Mouse (Mus musculus) Muller cell, postnatal 12 days (primary cell): Measurements from ENCODE around the gene Ccdc162.
"Not testable (repeated sequence)": the region's sequence is repeated elsewhere in the genome, so short reads cannot be mapped to it uniquely, and the experiment has no call there.

Source experiments
- DNase-seq: peaks from one replicate; pipeline ENCODE4 v3.0.0-alpha.2; 2015; ENCODE audit errors: inconsistent ontology term

Ccdc162 gene

GRCm38 (mm10) chr10:41697040-41697439 lies 19.4 kb downstream of the Ccdc162 start:
- no peak for DNase-seq

GRCm38 (mm10) chr10:41690978-41691377 lies 25.5 kb downstream of the Ccdc162 start:
- DNase-seq: no peak

GRCm38 (mm10) chr10:41689941-41690887 lies 26.2 kb downstream of the Ccdc162 start:
- DNase-seq: peak; percentile 64

DNA sequence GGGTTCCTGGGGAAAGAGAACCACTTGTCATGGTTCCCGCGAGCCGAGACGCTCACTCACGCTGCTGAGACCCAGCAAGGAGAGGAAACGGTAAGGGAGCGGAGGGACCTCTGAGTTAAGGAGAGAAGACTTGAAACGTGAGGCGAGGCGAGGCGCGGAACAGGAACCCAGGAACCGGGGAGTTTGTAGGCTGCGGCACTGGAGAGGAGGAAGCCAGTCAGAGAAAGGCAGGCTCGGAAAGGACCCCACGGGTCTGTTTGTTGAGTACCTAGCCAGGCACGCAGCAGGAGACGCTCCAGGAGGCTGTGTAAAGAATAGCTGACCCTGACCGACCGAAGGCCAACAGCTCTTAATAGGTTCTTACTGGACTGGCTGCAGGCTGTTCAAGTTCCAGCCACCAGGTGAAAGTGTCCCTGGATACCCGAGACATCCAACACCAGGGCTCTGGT lies 31.9 kb downstream of the Ccdc162 start:
- DNase-seq: peak; percentile 30

GRCm38 (mm10) chr10:41682546-41683393 lies 33.7 kb downstream of the Ccdc162 start:
- peak; percentile 58 for DNase-seq

- DNase-seq: peak; percentile 77
These were observed 37.6 kb downstream of the Ccdc162 start for GRCm38 (mm10) chr10:41678746-41679360.

DNA sequence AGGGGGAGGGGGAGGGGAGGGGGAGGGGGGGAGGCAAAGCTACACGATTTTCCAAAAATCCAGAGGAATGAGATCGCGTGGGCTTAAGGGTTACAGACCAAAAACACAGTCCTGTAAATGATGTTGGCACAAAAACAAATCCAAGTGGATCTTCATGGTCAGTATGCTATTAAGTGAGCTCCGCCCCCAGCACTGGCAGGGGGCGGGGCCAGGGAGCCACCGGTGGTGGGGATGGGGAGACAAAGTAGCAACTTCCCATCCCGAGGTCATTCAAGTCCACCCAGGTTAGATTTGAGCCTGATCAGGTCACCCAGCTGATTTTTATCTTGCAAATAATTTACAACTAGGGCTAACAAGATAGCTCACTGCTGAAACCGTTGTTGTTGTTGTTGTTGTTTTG lies 39.0 kb downstream of the Ccdc162 start:
- no peak for DNase-seq

DNA sequence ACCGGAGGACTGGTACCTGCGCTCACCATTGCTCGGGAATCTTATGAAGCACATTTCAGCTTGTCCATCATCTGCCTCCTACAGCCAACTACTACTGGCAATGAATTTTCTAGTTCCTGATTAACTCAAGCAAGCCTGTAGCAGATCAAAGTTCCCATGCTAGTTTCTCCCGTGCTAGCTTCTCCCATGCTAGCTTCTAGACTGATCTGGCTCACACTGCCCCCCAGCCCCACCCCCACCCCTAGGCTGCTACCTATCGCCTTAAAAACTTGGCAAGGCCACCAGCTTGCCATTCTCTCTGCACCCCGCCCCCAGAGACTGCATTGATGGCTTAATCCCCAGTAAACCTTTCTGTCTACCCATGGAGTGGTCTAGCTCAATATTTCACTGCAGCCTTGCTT lies 39.8 kb downstream of the Ccdc162 start:
- DNase-seq: no peak

DNA sequence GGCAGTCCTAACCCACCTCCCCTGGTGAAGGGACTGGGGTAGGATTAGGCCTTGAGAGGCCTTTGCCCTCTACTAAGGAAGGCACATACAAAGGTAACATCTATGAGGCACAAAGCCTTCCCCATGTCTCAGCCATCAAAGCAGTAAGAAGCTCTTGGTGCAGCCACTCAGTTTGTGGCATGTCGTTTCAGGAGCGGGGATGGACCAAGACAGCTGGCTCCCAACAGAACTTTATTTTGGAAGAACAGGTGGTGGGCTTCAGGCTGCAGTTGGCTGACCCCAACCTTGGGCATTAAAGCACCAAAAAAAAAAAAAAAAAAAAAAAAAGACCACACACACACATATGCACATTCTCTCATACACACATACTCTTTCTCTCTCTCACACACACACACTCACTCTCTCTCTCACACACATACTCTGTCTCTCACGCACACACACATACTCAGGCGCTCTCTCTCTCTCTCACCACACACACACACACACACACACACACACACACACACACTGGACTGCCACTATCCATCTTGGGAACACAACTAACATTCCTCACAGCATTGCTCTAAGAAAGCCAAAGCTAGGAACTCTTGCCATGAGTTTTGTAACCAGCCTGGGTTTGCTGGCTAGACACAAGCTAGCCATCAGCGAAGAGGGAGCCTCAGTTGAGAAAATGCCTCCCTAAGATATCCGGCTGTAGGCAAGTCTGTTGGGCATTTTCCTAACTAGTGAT lies 40.4 kb downstream of the Ccdc162 start:
- no peak for DNase-seq

DNA sequence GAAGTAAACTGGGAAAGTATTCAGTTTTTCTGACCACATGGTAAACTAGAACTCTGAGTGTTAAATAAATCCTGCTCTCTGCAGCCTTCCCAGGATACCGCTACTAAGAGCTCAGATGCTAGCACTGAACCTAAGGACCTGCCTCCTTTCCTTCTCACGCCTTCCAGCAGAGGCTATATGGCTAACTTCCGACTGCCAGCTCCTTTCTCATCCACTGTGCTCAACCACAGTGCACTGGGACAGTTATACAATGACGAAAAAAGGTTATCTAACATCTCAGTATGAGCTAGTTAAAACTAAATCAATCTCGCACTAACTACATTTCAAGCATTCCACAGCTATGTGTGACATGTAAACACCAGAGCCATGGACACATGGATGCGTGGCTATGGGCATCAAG lies 41.2 kb downstream of the Ccdc162 start:
- no peak for DNase-seq

GRCm38 (mm10) chr10:41674362-41674761 lies 42.1 kb downstream of the Ccdc162 start:
- no peak for DNase-seq

- DNase-seq: no peak
These were observed 46.2 kb downstream of the Ccdc162 start for GRCm38 (mm10) chr10:41670196-41670595.

GRCm38 (mm10) chr10:41665498-41665897 lies 50.9 kb downstream of the Ccdc162 start:
- no peak for DNase-seq

- not testable (repeated sequence) for DNase-seq
These were observed 56.8 kb downstream of the Ccdc162 start for GRCm38 (mm10) chr10:41659671-41660070.

- DNase-seq: not testable (repeated sequence)
These were observed 60.8 kb downstream of the Ccdc162 start for GRCm38 (mm10) chr10:41655684-41656083.

DNA sequence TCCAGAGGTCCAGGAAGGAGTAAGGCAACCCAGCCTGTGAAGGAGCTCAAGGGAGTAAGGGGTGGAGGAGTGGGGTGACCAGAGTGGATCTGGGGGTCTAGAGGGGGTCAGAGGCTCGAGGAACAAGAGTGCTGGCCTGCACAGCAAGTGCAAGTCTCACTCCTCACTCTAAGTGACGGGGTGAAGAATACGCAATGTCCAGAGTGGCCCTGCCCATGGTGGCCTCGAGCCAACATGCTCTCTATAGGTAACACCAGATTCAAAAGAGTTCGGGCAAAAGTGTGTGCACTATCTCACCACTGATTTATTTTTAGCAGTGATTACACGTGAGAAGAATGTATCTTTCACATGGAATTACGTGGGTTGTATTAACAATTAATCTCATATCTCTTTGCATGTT lies 63.4 kb downstream of the Ccdc162 start:
- DNase-seq: no peak

DNA sequence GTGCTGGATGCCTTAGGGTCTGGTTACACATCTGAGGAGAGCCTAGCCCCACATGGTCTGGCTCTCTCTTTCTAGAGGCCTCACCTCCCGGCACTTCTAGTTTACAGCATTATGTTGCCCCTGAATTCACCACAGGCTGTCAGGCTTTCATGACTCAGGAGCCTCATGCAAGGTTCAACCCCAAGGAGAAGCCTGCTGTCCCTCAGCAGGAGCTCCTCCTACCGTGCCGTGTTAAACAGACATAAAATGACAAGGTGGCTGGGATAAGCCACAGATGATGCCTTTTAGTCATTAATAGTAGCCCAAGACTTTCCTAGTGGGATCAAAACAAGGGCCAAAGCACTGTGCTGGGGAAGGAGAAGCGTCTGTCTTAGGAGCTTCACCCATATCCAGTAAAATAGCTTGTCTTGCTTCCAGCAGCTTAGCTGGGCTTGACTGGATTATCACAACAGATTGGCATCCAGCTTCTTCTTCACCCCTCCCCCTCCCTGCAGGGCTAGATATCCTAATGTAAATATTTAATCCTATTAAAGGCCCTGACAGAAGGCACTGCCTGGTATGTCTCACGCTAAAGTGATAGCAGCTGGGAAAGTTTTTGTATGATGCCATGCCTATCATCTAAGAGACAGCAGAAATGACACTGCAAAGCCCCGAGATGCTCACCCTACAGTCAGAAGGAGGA lies 64.2 kb downstream of the Ccdc162 start:
- no peak for DNase-seq

GRCm38 (mm10) chr10:41651532-41651931 lies 64.9 kb downstream of the Ccdc162 start:
- peak; percentile 1 for DNase-seq

DNA sequence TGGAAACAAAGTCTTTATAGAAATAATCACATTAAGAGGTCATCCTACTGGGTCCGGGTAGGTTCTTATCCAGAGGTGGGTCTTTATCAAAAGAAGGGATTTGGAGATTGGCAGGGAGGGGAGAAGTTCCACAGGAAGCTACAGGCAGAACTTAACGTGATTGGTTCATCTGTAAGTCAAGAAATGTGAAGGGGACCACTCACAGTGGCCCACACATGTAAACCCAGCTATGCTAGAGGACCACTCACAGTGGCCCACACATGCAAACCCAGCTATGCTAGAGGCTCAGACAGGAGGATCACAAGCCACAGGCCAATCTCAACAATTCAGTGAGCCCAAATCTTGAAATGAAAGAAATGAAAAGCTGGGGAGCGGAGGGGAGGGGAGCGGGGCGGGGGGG lies 67.2 kb downstream of the Ccdc162 start:
- DNase-seq: no peak

DNA sequence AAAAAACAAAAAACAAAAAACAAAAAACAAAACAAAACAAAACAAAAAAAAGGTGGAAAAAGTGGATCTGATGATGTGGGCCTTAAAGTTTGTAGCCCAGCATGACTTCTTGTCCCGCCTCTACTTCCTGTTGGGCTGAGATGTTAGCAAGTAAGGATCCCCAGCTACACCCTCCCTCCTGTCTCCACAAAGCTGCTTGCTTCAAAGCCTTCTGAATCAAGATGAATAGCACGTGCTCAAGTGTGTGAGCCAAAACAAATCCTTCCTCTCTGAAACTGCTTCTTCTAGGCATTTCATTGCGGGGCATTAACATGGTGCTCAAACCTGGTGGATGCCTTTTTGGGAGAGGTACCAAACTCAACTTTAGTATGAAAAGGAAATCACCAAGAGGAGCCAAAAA lies 77.7 kb downstream of the Ccdc162 start:
- no peak for DNase-seq
